Mouse (Mus musculus) kidney, adult 2 months (tissue): ENCODE measurements around the gene Cct8l1.

Experiments
- CTCF ChIP-seq: fragments of 200-500 bp; conservative IDR thresholded peaks from 2 replicates; pipeline ENCODE4 v1.5.1; 2011; ENCODE audit warnings: low read depth, mild to moderate bottlenecking, control low read depth, low read length, moderate library complexity, mixed read lengths; ENCODE audit not compliant: insufficient read depth, insufficient read length
- POLR2A ChIP-seq: fragments of 200-500 bp; IDR thresholded peaks from one replicate; pipeline ENCODE4 v1.6.1; 2011; ENCODE audit warnings: low read depth, low read length, control low read depth

- TF ChIP-seq CTCF (no peak), POLR2A (no peak)
Measured at GRCm38 (mm10) chr5:25540412-25540811, 24.5 kb downstream of the Cct8l1 start.
